Mouse (Mus musculus): ENCODE results near the gene Pagr1a. TPM values are rescaled to one million over a fixed set of nuclear protein-coding genes. Genes with fewer than 3 reads are reported as not detected.

Gene Pagr1a
- polyA plus RNA-seq, 1 experiment from 2014 or later: 82.7 TPM

DNA sequence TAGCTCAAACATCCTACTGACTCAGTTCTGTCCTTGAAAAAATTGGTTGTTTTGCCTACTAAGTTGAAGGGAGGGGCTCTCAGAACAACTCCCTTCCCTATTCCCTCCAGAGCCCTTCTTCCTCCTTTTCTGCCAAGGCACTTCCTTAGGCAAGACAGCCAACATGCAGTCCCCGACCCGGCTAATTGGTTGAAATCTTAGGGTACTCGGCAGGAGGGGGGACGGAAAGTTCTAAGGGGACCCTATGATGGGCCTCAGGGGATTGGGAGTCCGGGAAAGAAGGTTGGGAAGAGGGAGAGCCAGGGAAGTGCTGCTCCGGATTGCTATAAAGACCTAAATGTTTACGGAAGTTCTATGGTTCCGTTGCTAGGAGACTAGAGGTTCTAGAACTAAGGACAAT is 41.7 kb downstream of the Pagr1a start:
- peaks cover 10% of the 10 kb centered on the region; the same call in 1 of the 2 replicates for H3K4me1 ChIP-seq (ENCODE audit: control insufficient read depth, insufficient read depth, low read length)
- WGBS: 12% methylated on average over 8 of the region's 8 CpGs
- peaks cover 21% of the 10 kb centered on the region for H3K36me3 ChIP-seq (ENCODE audit: control insufficient read depth, insufficient read depth, low read length)
- H3K27ac ChIP-seq (ENCODE audit: low read length): peak overlapping the region; percentile 98
- H3K9me3 ChIP-seq (ENCODE audit: control insufficient read depth, low read length): no peaks in the 10 kb centered on the region
- peak overlapping the region; percentile 54 for H3K9ac ChIP-seq (ENCODE audit: low read depth, low read length)
- peak overlapping the region; percentile 100 for H3K4me3 ChIP-seq (ENCODE audit: low read length)
- H3K4me2 ChIP-seq (ENCODE audit: low read depth, low read length): peak overlapping the region; percentile 43
- ATAC-seq: peak; percentile 7
- no peaks in the 10 kb centered on the region for H3K27me3 ChIP-seq (replicated peaks; ENCODE audit: control insufficient read depth, insufficient read depth, low read length)

DNA sequence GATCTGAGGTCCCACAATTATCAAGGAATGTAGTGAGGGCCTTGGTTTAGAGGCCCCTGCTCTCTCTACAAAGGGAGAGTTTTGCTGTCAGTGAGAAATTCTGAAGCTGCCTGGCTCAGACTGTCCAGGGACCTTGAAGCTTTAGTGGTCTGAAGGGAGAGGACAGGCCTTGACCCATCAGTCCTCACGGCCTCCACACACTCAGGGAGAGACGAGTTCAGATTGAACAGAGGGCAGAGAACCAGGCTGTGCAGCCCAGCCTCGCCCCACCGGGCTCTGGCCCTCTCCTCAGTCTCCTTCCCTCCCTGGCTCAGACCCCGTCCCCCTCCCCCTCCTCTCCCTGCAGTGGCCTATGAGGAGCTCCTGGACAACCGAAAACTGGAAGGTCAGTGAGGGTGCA is 49.8 kb downstream of the Pagr1a start:
- no peak for ATAC-seq
- no peak overlapping the region for H3K4me2 ChIP-seq (ENCODE audit: low read depth, low read length)

DNA sequence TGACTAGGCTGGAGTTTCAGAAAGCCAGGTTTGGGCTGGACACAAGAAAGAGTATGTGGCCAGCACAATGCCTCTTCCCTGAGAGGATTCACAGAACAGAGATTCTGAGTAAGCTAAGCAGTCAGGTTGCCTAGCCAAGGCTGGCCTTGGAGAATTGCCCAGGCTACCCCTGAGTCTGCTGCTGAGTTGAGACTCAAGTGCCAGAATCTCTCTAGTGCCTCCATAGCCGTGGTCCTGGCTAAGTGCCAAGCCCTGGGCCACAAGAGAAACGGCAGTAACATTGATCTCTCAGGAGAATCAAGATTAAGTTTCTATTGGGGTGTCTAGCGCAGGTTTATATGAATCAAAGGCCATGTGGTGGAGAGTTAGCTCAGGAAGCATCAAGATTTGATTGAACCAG is 51.6 kb downstream of the Pagr1a start:
- 46% methylated on average over 3 of the region's 3 CpGs for WGBS
- H3K27me3 ChIP-seq (replicated peaks; ENCODE audit: control insufficient read depth, insufficient read depth, low read length): peaks cover 7% of the 10 kb centered on the region; the same call in 1 of the 2 replicates
- H3K36me3 ChIP-seq (ENCODE audit: control insufficient read depth, insufficient read depth, low read length): no peaks in the 10 kb centered on the region
- no peaks in the 10 kb centered on the region for H3K4me1 ChIP-seq (ENCODE audit: control insufficient read depth, insufficient read depth, low read length)
- no peak overlapping the region for H3K9ac ChIP-seq (ENCODE audit: low read depth, low read length)
- no peak for ATAC-seq
- H3K9me3 ChIP-seq (ENCODE audit: control insufficient read depth, low read length): no peaks in the 10 kb centered on the region
- H3K27ac ChIP-seq (ENCODE audit: low read length): no peak overlapping the region
- no peak overlapping the region for H3K4me2 ChIP-seq (ENCODE audit: low read depth, low read length)
- no peak overlapping the region for H3K4me3 ChIP-seq (ENCODE audit: low read length)

More for the DNA sequence above, 49.8 kb downstream of the Pagr1a start:
- Histone ChIP-seq H3K27me3 (replicated peaks; ENCODE audit: control insufficient read depth, insufficient read depth, low read length) (peaks cover 7% of the 10 kb centered on the region; the same call in 1 of the 2 replicates), H3K4me3 (ENCODE audit: low read length) (no peak overlapping the region), H3K4me1 (ENCODE audit: control insufficient read depth, insufficient read depth, low read length) (no peaks in the 10 kb centered on the region), H3K27ac (ENCODE audit: low read length) (no peak overlapping the region), H3K9me3 (ENCODE audit: control insufficient read depth, low read length) (no peaks in the 10 kb centered on the region), H3K9ac (ENCODE audit: low read depth, low read length) (no peak overlapping the region), H3K36me3 (ENCODE audit: control insufficient read depth, insufficient read depth, low read length) (no peaks in the 10 kb centered on the region)
- 60% methylated on average over 6 of the region's 6 CpGs for WGBS

Small RNA genes lying within 50 kb of the gene (microRNA-seq; reads per million reads assigned to microRNA genes)
- not detected for gene Gm44343

Other genes starting within 250 kb of the Pagr1a start
- gene Ypel3, start 240.4 kb downstream of the Pagr1a start, polyA plus RNA-seq (2015; fragmentation: Nextera tagmentation; extraction: Ambion mirVana): 59.5 and 61.5 TPM in 2 replicates
- 0.36 and 0.37 TPM in 2 replicates for gene Tbx6, start 235.9 kb downstream of the Pagr1a start, polyA plus RNA-seq (2015; fragmentation: Nextera tagmentation; extraction: Ambion mirVana)
- 213 and 215 TPM in 2 replicates for gene Ppp4c, start 224.9 kb downstream of the Pagr1a start, polyA plus RNA-seq (2015; fragmentation: Nextera tagmentation; extraction: Ambion mirVana)
- 1.0 and 1.4 TPM in 2 replicates for gene Fam57b, start 219.7 kb downstream of the Pagr1a start, polyA plus RNA-seq (2015; fragmentation: Nextera tagmentation; extraction: Ambion mirVana)
- gene 4930451I11Rik, start 185.7 kb downstream of the Pagr1a start, polyA plus RNA-seq (2015; fragmentation: Nextera tagmentation; extraction: Ambion mirVana): not detected in 2 replicates
- gene Doc2a, start 169.9 kb downstream of the Pagr1a start, polyA plus RNA-seq (2015; fragmentation: Nextera tagmentation; extraction: Ambion mirVana): 0.37 and 0.62 TPM in 2 replicates
- 18.3 and 24.8 TPM in 2 replicates for gene Hirip3, start 155.4 kb downstream of the Pagr1a start, polyA plus RNA-seq (2015; fragmentation: Nextera tagmentation; extraction: Ambion mirVana)
- 62.3 and 64.0 TPM in 2 replicates for gene Ino80e, start 155.0 kb downstream of the Pagr1a start, polyA plus RNA-seq (2015; fragmentation: Nextera tagmentation; extraction: Ambion mirVana)
- 27.6 and 28.6 TPM in 2 replicates for gene Taok2, start 132.6 kb downstream of the Pagr1a start, polyA plus RNA-seq (2015; fragmentation: Nextera tagmentation; extraction: Ambion mirVana)
- gene Tmem219, start 94.4 kb downstream of the Pagr1a start, polyA plus RNA-seq (2015; fragmentation: Nextera tagmentation; extraction: Ambion mirVana): 34.1 and 35.4 TPM in 2 replicates
- 10.9 and 11.2 TPM in 2 replicates for gene Kctd13, start 88.5 kb downstream of the Pagr1a start, polyA plus RNA-seq (2015; fragmentation: Nextera tagmentation; extraction: Ambion mirVana)
- 0.31 and 0.56 TPM in 2 replicates for gene Asphd1, start 67.8 kb downstream of the Pagr1a start, polyA plus RNA-seq (2015; fragmentation: Nextera tagmentation; extraction: Ambion mirVana)
- gene Sez6l2, start 66.8 kb downstream of the Pagr1a start, polyA plus RNA-seq (2015; fragmentation: Nextera tagmentation; extraction: Ambion mirVana): 1.5 and 1.7 TPM in 2 replicates
- 167 TPM in 2 replicates for gene Cdipt, start 41.4 kb downstream of the Pagr1a start, polyA plus RNA-seq (2015; fragmentation: Nextera tagmentation; extraction: Ambion mirVana)
- 1.3 and 1.6 TPM in 2 replicates for gene Cdiptos, start 41.3 kb downstream of the Pagr1a start, polyA plus RNA-seq (2015; fragmentation: Nextera tagmentation; extraction: Ambion mirVana)
- 73.7 and 84.9 TPM in 2 replicates for gene Mvp, start 2.7 kb downstream of the Pagr1a start, polyA plus RNA-seq (2015; fragmentation: Nextera tagmentation; extraction: Ambion mirVana)
- gene Pagr1b, start 868 bp downstream of the Pagr1a start, polyA plus RNA-seq (2015; fragmentation: Nextera tagmentation; extraction: Ambion mirVana): 0.78 and 2.5 TPM in 2 replicates
- 21.9 and 23.5 TPM in 2 replicates for gene Gm42742, start 3.7 kb upstream of the Pagr1a start, polyA plus RNA-seq (2015; fragmentation: Nextera tagmentation; extraction: Ambion mirVana)
- 2.9 and 3.8 TPM in 2 replicates for gene Prrt2, start 3.9 kb upstream of the Pagr1a start, polyA plus RNA-seq (2015; fragmentation: Nextera tagmentation; extraction: Ambion mirVana)
- gene Maz, start 9.7 kb upstream of the Pagr1a start, polyA plus RNA-seq (2015; fragmentation: Nextera tagmentation; extraction: Ambion mirVana): 35.7 and 42.1 TPM in 2 replicates
- 87.5 and 100 TPM in 2 replicates for gene Kif22, start 25.1 kb upstream of the Pagr1a start, polyA plus RNA-seq (2015; fragmentation: Nextera tagmentation; extraction: Ambion mirVana)
- gene Zg16, start 70.0 kb upstream of the Pagr1a start, polyA plus RNA-seq (2015; fragmentation: Nextera tagmentation; extraction: Ambion mirVana): 37.2 and 69.9 TPM in 2 replicates
- 7.4 and 7.7 TPM in 2 replicates for gene AI467606, start 74.0 kb upstream of the Pagr1a start, polyA plus RNA-seq (2015; fragmentation: Nextera tagmentation; extraction: Ambion mirVana)
- gene Qprt, start 104.9 kb upstream of the Pagr1a start, polyA plus RNA-seq (2015; fragmentation: Nextera tagmentation; extraction: Ambion mirVana): 4.9 and 6.8 TPM in 2 replicates
- gene Spn, start 120.5 kb upstream of the Pagr1a start, polyA plus RNA-seq (2015; fragmentation: Nextera tagmentation; extraction: Ambion mirVana): 0.26 and 0.42 TPM in 2 replicates
- 42.2 and 43.3 TPM in 2 replicates for gene Cd2bp2, start 178.7 kb upstream of the Pagr1a start, polyA plus RNA-seq (2015; fragmentation: Nextera tagmentation; extraction: Ambion mirVana)
- gene Tbc1d10b, start 191.1 kb upstream of the Pagr1a start, polyA plus RNA-seq (2015; fragmentation: Nextera tagmentation; extraction: Ambion mirVana): 15.5 and 18.4 TPM in 2 replicates
- gene Mylpf, start 191.5 kb upstream of the Pagr1a start, polyA plus RNA-seq (2015; fragmentation: Nextera tagmentation; extraction: Ambion mirVana): 20.3 and 21.0 TPM in 2 replicates
- gene Zfp553, start 215.7 kb upstream of the Pagr1a start, polyA plus RNA-seq (2015; fragmentation: Nextera tagmentation; extraction: Ambion mirVana): 21.6 and 23.6 TPM in 2 replicates
- 15.4 and 16.3 TPM in 2 replicates for gene Sept1, start 215.8 kb upstream of the Pagr1a start, polyA plus RNA-seq (2015; fragmentation: Nextera tagmentation; extraction: Ambion mirVana)
- gene Zfp771, start 226.9 kb upstream of the Pagr1a start, polyA plus RNA-seq (2015; fragmentation: Nextera tagmentation; extraction: Ambion mirVana): 34.2 and 37.8 TPM in 2 replicates
- gene Dctpp1, start 243.4 kb upstream of the Pagr1a start, polyA plus RNA-seq (2015; fragmentation: Nextera tagmentation; extraction: Ambion mirVana): 176 and 195 TPM in 2 replicates

All from intestine, embryonic 16.5 days (tissue).